Mouse (Mus musculus) heart, embryonic 12.5 days (tissue): ENCODE measurements around the gene Slfn14. TPM values are rescaled to one million over a fixed set of nuclear protein-coding genes. Genes with fewer than 3 reads are reported as not detected.

Experiments
- ATAC-seq: fragments of 200-750 bp; cut with Nextera tagmentation; 2 replicates; pipeline ENCODE4 v1.8.0; 2017; ENCODE audit warnings: moderate TSS enrichment, moderate library complexity; ENCODE audit not compliant: insufficient number of reproducible peaks, low FRiP score
- H3K27ac ChIP-seq: fragments of 300-500 bp; sonication (generic); 2 replicates; pipeline ENCODE4 v1.5.1; 2016; ENCODE audit warnings: mild to moderate bottlenecking, moderate library complexity; ENCODE audit not compliant: poor library complexity, severe bottlenecking
- H3K27me3 ChIP-seq: fragments of 300-500 bp; sonication (generic); replicated peaks from 2 replicates; pipeline ENCODE4 v1.6.1; 2016; ENCODE audit warnings: mild to moderate bottlenecking, moderate library complexity
- H3K36me3 ChIP-seq: fragments of 300-500 bp; sonication (generic); 2 replicates; pipeline ENCODE4 v1.6.1; 2016; ENCODE audit warnings: mild to moderate bottlenecking, moderate library complexity
- H3K4me1 ChIP-seq: fragments of 300-500 bp; sonication (generic); replicated peaks from 2 replicates; pipeline ENCODE4 v1.6.1; 2016; ENCODE audit warnings: mild to moderate bottlenecking
- H3K4me2 ChIP-seq: fragments of 300-500 bp; sonication (generic); 2 replicates; pipeline ENCODE4 v1.6.1; 2016; ENCODE audit warnings: mild to moderate bottlenecking, moderate library complexity
- H3K4me3 ChIP-seq: fragments of 300-500 bp; sonication (generic); 2 replicates; pipeline ENCODE4 v1.5.1; 2016; ENCODE audit warnings: mild to moderate bottlenecking
- H3K9ac ChIP-seq: fragments of 300-500 bp; sonication (generic); 2 replicates; pipeline ENCODE4 v1.6.1; 2016; ENCODE audit warnings: mild to moderate bottlenecking, moderate library complexity
- H3K9me3 ChIP-seq: fragments of 300-500 bp; sonication (generic); replicated peaks from 2 replicates; pipeline ENCODE4 v1.6.1; 2016; ENCODE audit warnings: mild to moderate bottlenecking, moderate library complexity
- WGBS: fragments of 180-500 bp; shearing (Covaris S2); methylation state at CpG from one replicate; pipeline ENCODE4 v1.1.7; 2016; 5-methylcytosine and 5-hydroxymethylcytosine counted together
- polyA plus RNA-seq: library from polyadenylated mRNA; unstranded; fragments of >200 nt; fragmentation: Nextera tagmentation; extraction: Ambion mirVana; gene quantifications from 2 replicates; pipeline ENCODE4 v1.2.1, GENCODE M21; 2016

Slfn14 gene
- polyA plus RNA-seq, 1 experiment from 2014 or later: 3.4 TPM

- Histone ChIP-seq H3K27me3 (no peaks in the 10 kb centered on the region), H3K4me1 (peaks cover 29% of the 10 kb centered on the region), H3K4me2 (no peak overlapping the region), H3K9ac (no peak overlapping the region), H3K9me3 (no peaks in the 10 kb centered on the region), H3K27ac (no peak overlapping the region), H3K36me3 (peaks cover 6% of the 10 kb centered on the region), H3K4me3 (no peak overlapping the region)
- no peak for ATAC-seq
- 55% methylated on average over 2 of the region's 2 CpGs for WGBS
Measured at GRCm38 (mm10) chr11:83301431-83301831, 14.9 kb upstream of the Slfn14 start.

- WGBS: 95% methylated on average over 9 of the region's 9 CpGs
- Histone ChIP-seq H3K9me3 (no peaks in the 10 kb centered on the region), H3K27me3 (no peaks in the 10 kb centered on the region), H3K36me3 (peaks cover 16% of the 10 kb centered on the region), H3K9ac (no peak overlapping the region), H3K4me3 (no peak overlapping the region), H3K4me1 (peaks cover 26% of the 10 kb centered on the region), H3K4me2 (no peak overlapping the region; the same call in 1 of the 2 replicates), H3K27ac (no peak overlapping the region)
- ATAC-seq: no peak
Measured at GRCm38 (mm10) chr11:83299724-83300123, 13.2 kb upstream of the Slfn14 start.

- peaks cover 16% of the 10 kb centered on the region for H3K36me3 ChIP-seq
- peak; percentile 93 for ATAC-seq
- H3K9me3 ChIP-seq: no peaks in the 10 kb centered on the region
- H3K27ac ChIP-seq: peak within 1 kb of the TSS; percentile 86
- peak within 1 kb of the TSS; percentile 77 for H3K4me2 ChIP-seq
- no peaks in the 10 kb centered on the region for H3K27me3 ChIP-seq
- 2% methylated on average over 56 of the region's 56 CpGs for WGBS
- peak within 1 kb of the TSS; percentile 82 for H3K9ac ChIP-seq
- peak within 1 kb of the TSS; percentile 65 for H3K4me3 ChIP-seq
- peaks cover 19% of the 10 kb centered on the region for H3K4me1 ChIP-seq
Measured at GRCm38 (mm10) chr11:83298225-83299195, 12.0 kb upstream of the Slfn14 start, which contains the start of gene Ap2b1. Ap2b1 (plus strand) TSS chr11:83299024.

GRCm38 (mm10) chr11:83297816-83298215 lies 11.3 kb upstream of the Slfn14 start:
- H3K9ac ChIP-seq: no peak overlapping the region
- H3K4me3 ChIP-seq: peak overlapping the region; percentile 65
- H3K36me3 ChIP-seq: peaks cover 16% of the 10 kb centered on the region
- no peak for ATAC-seq
- no peaks in the 10 kb centered on the region for H3K9me3 ChIP-seq
- H3K27me3 ChIP-seq: no peaks in the 10 kb centered on the region
- peaks cover 25% of the 10 kb centered on the region for H3K4me1 ChIP-seq
- H3K27ac ChIP-seq: peak overlapping the region; percentile 86; the same call in 1 of the 2 replicates
- WGBS: 68% methylated on average over 6 of the region's 6 CpGs
- peak overlapping the region; percentile 77 for H3K4me2 ChIP-seq

- H3K4me3 ChIP-seq: no peak overlapping the region
- H3K9ac ChIP-seq: no peak overlapping the region
- H3K9me3 ChIP-seq: no peaks in the 10 kb centered on the region
- no peak overlapping the region for H3K27ac ChIP-seq
- H3K4me1 ChIP-seq: peaks cover 28% of the 10 kb centered on the region
- no peak for ATAC-seq
- no peaks in the 10 kb centered on the region for H3K27me3 ChIP-seq
- no peak overlapping the region for H3K4me2 ChIP-seq
- H3K36me3 ChIP-seq: peaks cover 16% of the 10 kb centered on the region
- 91% methylated on average over 2 of the region's 2 CpGs for WGBS
Measured at GRCm38 (mm10) chr11:83294133-83294532, 7.6 kb upstream of the Slfn14 start.

- Histone ChIP-seq H3K9me3 (no peaks in the 10 kb centered on the region), H3K27ac (no peak overlapping the region), H3K4me1 (peaks cover 27% of the 10 kb centered on the region), H3K4me3 (peak overlapping the region; percentile 64), H3K4me2 (peak overlapping the region; percentile 84), H3K27me3 (no peaks in the 10 kb centered on the region), H3K9ac (peak overlapping the region; percentile 78), H3K36me3 (peaks cover 16% of the 10 kb centered on the region)
- no peak for ATAC-seq
- WGBS: 93% methylated on average over 1 of the region's 1 CpGs
Measured at GRCm38 (mm10) chr11:83293182-83293581, 6.7 kb upstream of the Slfn14 start.

GRCm38 (mm10) chr11:83292251-83292587 lies 5.7 kb upstream of the Slfn14 start:
- H3K9ac ChIP-seq: peak overlapping the region; percentile 78
- no peak for ATAC-seq
- H3K4me2 ChIP-seq: peak overlapping the region; percentile 84
- no peaks in the 10 kb centered on the region for H3K9me3 ChIP-seq
- 0% methylated on average over 5 of the region's 5 CpGs for WGBS
- no peaks in the 10 kb centered on the region for H3K27me3 ChIP-seq
- H3K4me1 ChIP-seq: peaks cover 17% of the 10 kb centered on the region
- peak overlapping the region; percentile 64 for H3K4me3 ChIP-seq
- H3K27ac ChIP-seq: peak overlapping the region; percentile 56; the same call in 1 of the 2 replicates
- peaks cover 16% of the 10 kb centered on the region for H3K36me3 ChIP-seq

GRCm38 (mm10) chr11:83291375-83292250 lies 5.1 kb upstream of the Slfn14 start:
- Histone ChIP-seq H3K4me2 (peak overlapping the region; percentile 84), H3K9ac (peak overlapping the region; percentile 78), H3K9me3 (no peaks in the 10 kb centered on the region), H3K36me3 (peaks cover 12% of the 10 kb centered on the region), H3K4me1 (peaks cover 16% of the 10 kb centered on the region), H3K27me3 (no peaks in the 10 kb centered on the region), H3K4me3 (peak overlapping the region; percentile 64), H3K27ac (peak overlapping the region; percentile 75; the same call in 1 of the 2 replicates)
- ATAC-seq: peak; percentile 99
- under 1% methylated on average over 38 of the region's 38 CpGs for WGBS

- no peaks in the 10 kb centered on the region for H3K9me3 ChIP-seq
- no peak for ATAC-seq
- no peak overlapping the region for H3K4me3 ChIP-seq
- H3K9ac ChIP-seq: no peak overlapping the region
- no peaks in the 10 kb centered on the region for H3K36me3 ChIP-seq
- WGBS: 73% methylated on average over 2 of the region's 2 CpGs
- peaks cover 16% of the 10 kb centered on the region for H3K4me1 ChIP-seq
- no peaks in the 10 kb centered on the region for H3K27me3 ChIP-seq
- no peak overlapping the region for H3K4me2 ChIP-seq
- H3K27ac ChIP-seq: no peak overlapping the region
Measured at GRCm38 (mm10) chr11:83289633-83290032, 3.1 kb upstream of the Slfn14 start.

- no peaks in the 10 kb centered on the region for H3K36me3 ChIP-seq
- no peak for ATAC-seq
Measured at GRCm38 (mm10) chr11:83289036-83289435, 2.5 kb upstream of the Slfn14 start.

GRCm38 (mm10) chr11:83285627-83286026 lies 899 bp downstream of the Slfn14 start:
- H3K27me3 ChIP-seq: 0 out of 2 replicates have a peak, but pooled peaks cover 6% of the 10 kb centered on the region
- no peaks in the 10 kb centered on the region for H3K36me3 ChIP-seq
- H3K27ac ChIP-seq: no peak overlapping the region
- H3K4me1 ChIP-seq: no peaks in the 10 kb centered on the region
- no peak overlapping the region for H3K9ac ChIP-seq
- ATAC-seq: peak; percentile 69; the same call in 1 of the 2 replicates
- H3K4me2 ChIP-seq: no peak overlapping the region
- WGBS: 79% methylated on average over 4 of the region's 4 CpGs
- peak overlapping the region; percentile 10; the same call in 1 of the 2 replicates for H3K4me3 ChIP-seq
- no peaks in the 10 kb centered on the region for H3K9me3 ChIP-seq

More at GRCm38 (mm10) chr11:83289036-83289435, 2.5 kb upstream of the Slfn14 start:
- Histone ChIP-seq H3K4me1 (peaks cover 16% of the 10 kb centered on the region), H3K9ac (no peak overlapping the region), H3K9me3 (no peaks in the 10 kb centered on the region), H3K4me2 (no peak overlapping the region), H3K4me3 (no peak overlapping the region), H3K27ac (no peak overlapping the region), H3K27me3 (no peaks in the 10 kb centered on the region)
- 89% methylated on average over 5 of the region's 5 CpGs for WGBS
